Mouse (Mus musculus) stomach, embryonic 14.5 days (tissue): Measurements from ENCODE around the gene Zfp36l1. TPM values are rescaled to one million over a fixed set of nuclear protein-coding genes. Genes with fewer than 3 reads are reported as not detected.

Experiments used
- ATAC-seq: fragments of 200-750 bp; cut with Nextera tagmentation; 2 replicates; pipeline ENCODE4 v1.8.0; 2017; ENCODE audit warnings: low read depth, moderate TSS enrichment; ENCODE audit not compliant: insufficient number of reproducible peaks, insufficient read depth, low FRiP score
- H3K27ac ChIP-seq: fragments of 300-500 bp; sonication (generic); 2 replicates; pipeline ENCODE4 v1.5.1; 2014; ENCODE audit warnings: mild to moderate bottlenecking, low read length, moderate library complexity, mixed read lengths
- H3K27me3 ChIP-seq: fragments of 300-500 bp; sonication (generic); 2 replicates; pipeline ENCODE4 v1.6.1; 2014; ENCODE audit warnings: low read length, control low read depth, mixed read lengths; ENCODE audit not compliant: control insufficient read depth, insufficient read depth
- H3K36me3 ChIP-seq: fragments of 300-500 bp; sonication (generic); 2 replicates; pipeline ENCODE4 v1.6.1; 2014; ENCODE audit warnings: mild to moderate bottlenecking, control low read depth, low read length, moderate library complexity, mixed read lengths; ENCODE audit not compliant: control insufficient read depth, insufficient read depth
- H3K4me1 ChIP-seq: fragments of 300-500 bp; sonication (generic); 2 replicates; pipeline ENCODE4 v1.6.1; 2014; ENCODE audit warnings: low read length, control low read depth, mixed read lengths; ENCODE audit not compliant: control insufficient read depth, insufficient read depth
- H3K4me2 ChIP-seq: fragments of 300-500 bp; sonication (generic); replicated peaks from 2 replicates; pipeline ENCODE4 v1.6.1; 2014; ENCODE audit warnings: low read depth, low read length, control low read depth
- H3K4me3 ChIP-seq: fragments of 300-500 bp; sonication (generic); 2 replicates; pipeline ENCODE4 v1.5.1; 2014; ENCODE audit warnings: low read depth, low read length, control low read depth
- H3K9ac ChIP-seq: fragments of 300-500 bp; sonication (generic); replicated peaks from 2 replicates; pipeline ENCODE4 v1.6.1; 2014; ENCODE audit warnings: low read depth, mild to moderate bottlenecking, control low read depth, low read length, moderate library complexity, mixed read lengths
- H3K9me3 ChIP-seq: fragments of 300-500 bp; sonication (generic); 2 replicates; pipeline ENCODE4 v1.6.1; 2016; ENCODE audit warnings: low read depth, low read length, control low read depth; ENCODE audit not compliant: control insufficient read depth
- WGBS: fragments of 180-500 bp; shearing (Covaris S2); extraction: QIAGEN DNeasy Blood & Tissue Kit; methylation state at CpG from one replicate; pipeline ENCODE4 v1.1.7; 2014; 5-methylcytosine and 5-hydroxymethylcytosine counted together
- polyA plus RNA-seq: library from polyadenylated mRNA; unstranded; fragments of >200 nt; fragmentation: Nextera tagmentation; extraction: Ambion mirVana; gene quantifications from 2 replicates; pipeline ENCODE4 v1.2.1, GENCODE M21; 2014

The Zfp36l1 gene
- polyA plus RNA-seq, 1 experiment from 2014 or later = 245 TPM

- under 1% methylated on average over 71 of the region's 71 CpGs for WGBS
- H3K4me2 ChIP-seq = peak overlapping the region; percentile 92
- H3K9me3 ChIP-seq = no peaks in the 10 kb centered on the region
- H3K27ac ChIP-seq = peak overlapping the region; percentile 99
- H3K4me1 ChIP-seq = 0 out of 2 replicates have a peak, but pooled peaks cover 4% of the 10 kb centered on the region
- H3K36me3 ChIP-seq = peaks cover 4% of the 10 kb centered on the region; the same call in 1 of the 2 replicates
- H3K4me3 ChIP-seq = peak overlapping the region; percentile 87
- peak; percentile 66 for ATAC-seq
- H3K27me3 ChIP-seq = no peaks in the 10 kb centered on the region
- H3K9ac ChIP-seq = peak overlapping the region; percentile 76
These were observed 2.5 kb upstream of the Zfp36l1 start for GRCm38 (mm10) chr12:80115142-80115862.

- no peak for ATAC-seq
- Histone ChIP-seq H3K27me3 (no peaks in the 10 kb centered on the region), H3K4me2 (peak overlapping the region; percentile 92), H3K4me1 (0 out of 2 replicates have a peak, but pooled peaks cover 4% of the 10 kb centered on the region), H3K4me3 (peak overlapping the region; percentile 87), H3K9ac (peak overlapping the region; percentile 76), H3K27ac (peak overlapping the region; percentile 99), H3K36me3 (peaks cover 7% of the 10 kb centered on the region; the same call in 1 of the 2 replicates), H3K9me3 (no peaks in the 10 kb centered on the region)
- under 1% methylated on average over 8 of the region's 8 CpGs for WGBS
These were observed 2.0 kb upstream of the Zfp36l1 start for GRCm38 (mm10) chr12:80114892-80115141.

- Histone ChIP-seq H3K27ac (peak overlapping the region; percentile 99), H3K4me2 (peak overlapping the region; percentile 92), H3K36me3 (peaks cover 11% of the 10 kb centered on the region; the same call in 1 of the 2 replicates), H3K9me3 (no peaks in the 10 kb centered on the region), H3K4me3 (peak overlapping the region; percentile 87), H3K4me1 (0 out of 2 replicates have a peak, but pooled peaks cover 2% of the 10 kb centered on the region), H3K27me3 (no peaks in the 10 kb centered on the region), H3K9ac (peak overlapping the region; percentile 76)
- under 1% methylated on average over 51 of the region's 51 CpGs for WGBS
- ATAC-seq = no peak
These were observed 1.4 kb upstream of the Zfp36l1 start for GRCm38 (mm10) chr12:80114031-80114891.

GRCm38 (mm10) chr12:80113586-80114021, 791 bp upstream of the Zfp36l1 start:
- H3K9ac ChIP-seq = peak overlapping the region; percentile 76
- WGBS = under 1% methylated on average over 22 of the region's 22 CpGs
- peak overlapping the region; percentile 99 for H3K27ac ChIP-seq
- no peaks in the 10 kb centered on the region for H3K4me1 ChIP-seq
- peak overlapping the region; percentile 92 for H3K4me2 ChIP-seq
- no peaks in the 10 kb centered on the region for H3K27me3 ChIP-seq
- no peak for ATAC-seq
- peak overlapping the region; percentile 87 for H3K4me3 ChIP-seq
- H3K9me3 ChIP-seq = no peaks in the 10 kb centered on the region
- peaks cover 16% of the 10 kb centered on the region; the same call in 1 of the 2 replicates for H3K36me3 ChIP-seq

- peak overlapping the region; percentile 99 for H3K27ac ChIP-seq
- H3K9ac ChIP-seq = peak overlapping the region; percentile 100
- H3K4me3 ChIP-seq = peak overlapping the region; percentile 87
- ATAC-seq = no peak
- H3K4me2 ChIP-seq = peak overlapping the region; percentile 80; the same call in 1 of the 2 replicates
- peaks cover 20% of the 10 kb centered on the region; the same call in 1 of the 2 replicates for H3K36me3 ChIP-seq
- under 1% methylated on average over 26 of the region's 26 CpGs for WGBS
- H3K27me3 ChIP-seq = no peaks in the 10 kb centered on the region
- no peaks in the 10 kb centered on the region for H3K9me3 ChIP-seq
- no peaks in the 10 kb centered on the region for H3K4me1 ChIP-seq
These were observed 647 bp downstream of the Zfp36l1 start for GRCm38 (mm10) chr12:80112071-80112660.

- no peaks in the 10 kb centered on the region for H3K4me1 ChIP-seq
- WGBS = 1% methylated on average over 29 of the region's 29 CpGs
- H3K4me3 ChIP-seq = peak overlapping the region; percentile 87
- peak overlapping the region; percentile 100 for H3K9ac ChIP-seq
- peak overlapping the region; percentile 99 for H3K27ac ChIP-seq
- ATAC-seq = no peak
- no peaks in the 10 kb centered on the region for H3K27me3 ChIP-seq
- peak overlapping the region; percentile 80 for H3K4me2 ChIP-seq
- peaks cover 23% of the 10 kb centered on the region; the same call in 1 of the 2 replicates for H3K36me3 ChIP-seq
- H3K9me3 ChIP-seq = no peaks in the 10 kb centered on the region
These were observed 1.4 kb downstream of the Zfp36l1 start for GRCm38 (mm10) chr12:80111131-80112070.

GRCm38 (mm10) chr12:80110546-80110870, 2.3 kb downstream of the Zfp36l1 start:
- Histone ChIP-seq H3K4me1 (no peaks in the 10 kb centered on the region), H3K9me3 (no peaks in the 10 kb centered on the region), H3K4me2 (peak overlapping the region; percentile 80), H3K4me3 (peak overlapping the region; percentile 87), H3K27ac (peak overlapping the region; percentile 99), H3K36me3 (peaks cover 23% of the 10 kb centered on the region; the same call in 1 of the 2 replicates), H3K27me3 (no peaks in the 10 kb centered on the region), H3K9ac (peak overlapping the region; percentile 100)
- 0% methylated on average over 9 of the region's 9 CpGs for WGBS
- ATAC-seq = no peak
